In genomic region chr16:33882540-33882939, GRCm38 (mm10) we compare ENCODE assay signal across 7 mouse cellular contexts. TPM values are rescaled to one million over a fixed set of nuclear protein-coding genes. Genes with fewer than 3 reads are reported as not detected.
DNase-seq lines count a peak whose midpoint lies in the region; ATAC-seq and TF ChIP-seq lines count a peak whose summit lies in the region.

No protein-coding gene starts in this region.

- H3K27me3 ChIP-seq in liver, adult 2 months (ENCODE audit: control insufficient read depth, insufficient read depth, low read length), result no peaks in the 10 kb centered on the region
- no peaks in the 10 kb centered on the region for H3K27me3 ChIP-seq in liver, embryonic 12.5 days (replicated peaks)
- no peaks in the 10 kb centered on the region for H3K27me3 ChIP-seq in embryonic facial prominence, embryonic 12.5 days
- no peaks in the 10 kb centered on the region for H3K27me3 ChIP-seq in heart, embryonic 12.5 days (replicated peaks)
- no peaks in the 10 kb centered on the region for H3K27me3 ChIP-seq in limb, embryonic 15.5 days

- DNase-seq in liver, adult 2 months (ENCODE audit: extremely low read depth, low read depth, low spot score), result peak; percentile 96
- no peak for DNase-seq in right cerebral cortex, postnatal 25 days
- DNase-seq in layer of hippocampus, postnatal 36 days, result no peak

- H3K4me2 ChIP-seq in liver, embryonic 12.5 days, result no peak overlapping the region
- no peak overlapping the region for H3K4me2 ChIP-seq in embryonic facial prominence, embryonic 12.5 days (replicated peaks)
- no peak overlapping the region for H3K4me2 ChIP-seq in heart, embryonic 12.5 days
- H3K4me2 ChIP-seq in limb, embryonic 15.5 days, result no peak overlapping the region

- H3K79me2 ChIP-seq in liver, adult 2 months (ENCODE audit: control insufficient read depth, insufficient read depth, low read length), result peaks cover 7% of the 10 kb centered on the region; the same call in 1 of the 2 replicates

- no peak for TF ChIP-seq CTCF in liver, adult 2 months (IDR thresholded peaks at IDR 0.05; ENCODE audit: low read depth, low read length)

- peaks cover 33% of the 10 kb centered on the region for H3K4me1 ChIP-seq in liver, adult 2 months (ENCODE audit: control insufficient read depth, insufficient read depth, low read length)
- peaks cover 22% of the 10 kb centered on the region for H3K4me1 ChIP-seq in liver, embryonic 12.5 days
- H3K4me1 ChIP-seq in embryonic facial prominence, embryonic 12.5 days, result peaks cover 61% of the 10 kb centered on the region
- H3K4me1 ChIP-seq in heart, embryonic 12.5 days (replicated peaks), result peaks cover 70% of the 10 kb centered on the region
- H3K4me1 ChIP-seq in limb, embryonic 15.5 days, result peaks cover 53% of the 10 kb centered on the region

- 28% methylated on average over 4 of the region's 4 CpGs for WGBS in liver, adult 2 months
- WGBS in liver, embryonic 12.5 days (ENCODE audit: insufficient replicate concordance), result 64% methylated on average over 4 of the region's 4 CpGs
- 56% methylated on average over 4 of the region's 4 CpGs for WGBS in embryonic facial prominence, embryonic 12.5 days
- 41% methylated on average over 4 of the region's 4 CpGs for WGBS in heart, embryonic 12.5 days
- WGBS in limb, embryonic 15.5 days, result 46% methylated on average over 4 of the region's 4 CpGs

- no peak overlapping the region for H3K4me3 ChIP-seq in liver, adult 2 months (ENCODE audit: insufficient read depth, low read depth, low read length)
- H3K4me3 ChIP-seq in liver, embryonic 12.5 days, result no peak overlapping the region
- no peak overlapping the region for H3K4me3 ChIP-seq in embryonic facial prominence, embryonic 12.5 days
- no peak overlapping the region for H3K4me3 ChIP-seq in heart, embryonic 12.5 days
- no peak overlapping the region for H3K4me3 ChIP-seq in limb, embryonic 15.5 days

- ATAC-seq in liver, embryonic 12.5 days, result no peak
- ATAC-seq in embryonic facial prominence, embryonic 12.5 days (ENCODE audit: insufficient number of reproducible peaks, insufficient read depth, low FRiP score, low TSS enrichment), result no peak
- ATAC-seq in heart, embryonic 12.5 days (ENCODE audit: insufficient number of reproducible peaks, low FRiP score), result peak; percentile 50; the same call in 1 of the 2 replicates
- ATAC-seq in limb, embryonic 15.5 days (ENCODE audit: insufficient number of reproducible peaks, low FRiP score, low TSS enrichment, low read depth), result peak; percentile 32; the same call in 1 of the 2 replicates

- no peaks in the 10 kb centered on the region for H3K9me3 ChIP-seq in liver, embryonic 12.5 days (replicated peaks)
- H3K9me3 ChIP-seq in embryonic facial prominence, embryonic 12.5 days, result no peaks in the 10 kb centered on the region
- no peaks in the 10 kb centered on the region for H3K9me3 ChIP-seq in heart, embryonic 12.5 days (replicated peaks)
- H3K9me3 ChIP-seq in limb, embryonic 15.5 days, result no peaks in the 10 kb centered on the region

- no peak for TF ChIP-seq POLR2A in liver, adult 2 months (IDR thresholded peaks at IDR 0.05; ENCODE audit: extremely low read depth, insufficient read depth, low read length)

- no peak overlapping the region for H3K9ac ChIP-seq in liver, adult 2 months (ENCODE audit: low read depth, low read length)
- H3K9ac ChIP-seq in liver, embryonic 12.5 days, result no peak overlapping the region
- no peak overlapping the region for H3K9ac ChIP-seq in embryonic facial prominence, embryonic 12.5 days
- no peak overlapping the region for H3K9ac ChIP-seq in heart, embryonic 12.5 days
- no peak overlapping the region for H3K9ac ChIP-seq in limb, embryonic 15.5 days

- H3K36me3 ChIP-seq in liver, adult 2 months (ENCODE audit: control insufficient read depth, insufficient read depth, low read length), result no peaks in the 10 kb centered on the region
- H3K36me3 ChIP-seq in liver, embryonic 12.5 days, result no peaks in the 10 kb centered on the region
- H3K36me3 ChIP-seq in embryonic facial prominence, embryonic 12.5 days, result peaks cover 3% of the 10 kb centered on the region; the same call in 1 of the 2 replicates
- peaks cover 3% of the 10 kb centered on the region; the same call in 1 of the 2 replicates for H3K36me3 ChIP-seq in heart, embryonic 12.5 days
- 0 out of 2 replicates have a peak, but pooled peaks cover 4% of the 10 kb centered on the region for H3K36me3 ChIP-seq in limb, embryonic 15.5 days

- H3K27ac ChIP-seq in liver, adult 2 months (replicated peaks; ENCODE audit: insufficient read depth, low read depth, low read length), result peak overlapping the region; percentile 57
- H3K27ac ChIP-seq in liver, embryonic 12.5 days, result no peak overlapping the region
- peak overlapping the region; percentile 84 for H3K27ac ChIP-seq in embryonic facial prominence, embryonic 12.5 days
- peak overlapping the region; percentile 57 for H3K27ac ChIP-seq in heart, embryonic 12.5 days (ENCODE audit: poor library complexity, severe bottlenecking)
- peak overlapping the region; percentile 79 for H3K27ac ChIP-seq in limb, embryonic 15.5 days

RNA-seq across cellular contexts. Expression of gene Itgb5, which starts 53.1 kb away (rescaled TPM):
- 36.1 and 46.2 TPM in 2 replicates for total RNA-seq in liver, adult 2 months (2014; rRNA removed)
- polyA plus RNA-seq in liver, adult 2 months (2012; rRNA removed), result 54.6 and 65.1 TPM in 2 replicates
- 20.0 and 22.2 TPM in 2 replicates for polyA plus RNA-seq in liver, embryonic 12.5 days (2016; fragmentation: Nextera tagmentation; extraction: Ambion mirVana)
- 120 and 130 TPM in 2 replicates for polyA plus RNA-seq in embryonic facial prominence, embryonic 12.5 days (2016; fragmentation: Nextera tagmentation; extraction: Ambion mirVana)
- 74.8 and 76.8 TPM in 2 replicates for polyA plus RNA-seq in heart, embryonic 12.5 days (2016; fragmentation: Nextera tagmentation; extraction: Ambion mirVana)
- 74.9 and 77.5 TPM in 2 replicates for polyA plus RNA-seq in limb, embryonic 15.5 days (2015; fragmentation: Nextera tagmentation; extraction: Ambion mirVana)
- 10 to 100 TPM; 40.7 to 42.7 TPM for total RNA-seq in layer of hippocampus, postnatal 36 days (2021)

Comparison
In these comparisons a context has a peak if more than half of its experiments do, and no peak if none do; other contexts are left out.
1. ATAC-seq: peak in heart, embryonic 12.5 days (single experiment) and limb, embryonic 15.5 days (single experiment); none in liver, embryonic 12.5 days (single experiment) and embryonic facial prominence, embryonic 12.5 days (single experiment).